Mouse (Mus musculus) effector memory CD4-positive, alpha-beta T cell, adult 5 months (primary cell): ENCODE measurements around the gene Rpl39l. TPM values are rescaled to one million over a fixed set of nuclear protein-coding genes. Genes with fewer than 3 reads are reported as not detected.

Experiments used
- polyA plus RNA-seq: library from polyadenylated mRNA; unstranded; fragments of 100-300 nt; shearing (Covaris generic); gene quantifications from one replicate; pipeline ENCODE4 v1.2.1, GENCODE M21; 2017

Rpl39l gene
- 1.9 TPM for polyA plus RNA-seq

DNA sequence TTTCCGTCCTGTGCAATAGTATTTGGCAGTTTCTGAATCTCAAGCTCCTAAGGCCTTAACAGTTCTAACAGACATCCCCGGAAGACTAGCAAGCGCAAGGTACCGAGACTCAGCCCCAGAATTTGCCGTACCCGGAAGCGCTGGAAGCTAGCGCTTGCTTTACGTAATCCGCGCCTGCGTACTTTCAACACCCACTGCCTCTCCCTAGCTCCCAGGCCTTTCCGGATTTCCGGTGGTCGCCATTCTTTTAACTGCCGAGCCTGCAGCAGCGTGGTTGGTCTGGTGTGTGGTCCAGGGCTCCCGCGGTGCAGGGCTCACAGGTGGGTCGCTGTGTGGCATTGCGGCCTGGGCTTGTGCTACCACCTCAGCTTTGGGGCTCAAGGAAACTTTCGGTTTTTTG is at the start of gene Rpl39l:
Gene Rpl39l, plus strand, starts transcription at position 222 of the 400 bp plus-strand sequence.

DNA sequence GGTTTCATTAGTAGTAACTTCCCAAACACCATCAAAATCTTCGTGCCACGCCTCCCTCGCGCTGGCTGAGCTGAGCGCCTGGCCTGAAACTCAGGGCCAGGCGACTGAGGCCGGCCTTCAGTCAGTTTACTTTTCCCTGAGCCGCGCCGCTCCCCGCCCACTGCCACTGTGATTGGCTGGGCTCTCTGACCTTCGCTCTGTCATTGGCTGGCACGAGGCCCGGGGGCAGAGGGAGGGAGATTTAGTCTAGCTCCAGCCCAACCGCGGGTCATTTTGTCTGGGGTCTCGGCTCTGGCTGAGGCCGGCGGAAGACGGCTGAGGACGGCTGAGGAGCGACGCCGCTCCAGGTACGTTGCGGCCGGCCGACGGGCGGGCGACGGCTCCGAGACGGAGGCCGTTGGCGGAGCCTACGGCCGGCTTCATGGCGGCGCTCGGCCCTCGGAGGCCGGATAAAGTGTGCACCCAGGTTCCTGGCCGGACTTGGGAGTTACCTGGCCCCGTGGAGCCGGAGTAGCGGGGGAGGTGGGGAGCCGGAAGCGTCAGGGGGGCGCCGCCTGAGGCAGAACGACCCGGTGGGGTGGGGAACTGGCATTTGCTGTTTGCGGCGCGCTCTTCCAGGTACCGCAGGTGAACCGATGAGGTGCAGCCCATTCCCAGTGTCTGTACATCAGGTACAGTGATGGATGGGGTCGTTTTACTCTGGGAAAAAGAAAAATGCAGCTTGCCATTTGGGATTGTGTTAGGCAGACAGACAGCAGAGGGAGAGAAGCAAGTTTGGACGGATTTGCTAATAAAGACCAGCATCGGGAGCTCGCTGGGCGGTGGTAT is 22.9 kb downstream of the Rpl39l start, which contains the start of gene Atf7ip2:
Gene Atf7ip2, plus strand, starts transcription at position 34 of the 828 bp plus-strand sequence.

Other genes with a start within 250 kb of the Rpl39l start
- 0.02 TPM for gene Grin2a, start 174.7 kb upstream of the Rpl39l start, polyA plus RNA-seq
- gene Atf7ip2, start 22.5 kb downstream of the Rpl39l start, polyA plus RNA-seq = not detected
- gene Emp2, start 143.7 kb downstream of the Rpl39l start, polyA plus RNA-seq = not detected
- not detected for gene Tekt5, start 225.3 kb downstream of the Rpl39l start, polyA plus RNA-seq
- gene Nubp1, start 241.7 kb downstream of the Rpl39l start, polyA plus RNA-seq = 67.8 TPM